32 mouse cellular contexts compared by ENCODE assay signal in genomic region chr2:80311350-80311749, GRCm38 (mm10). TPM values are rescaled to one million over a fixed set of nuclear protein-coding genes. Genes with fewer than 3 reads are reported as not detected.
DNase-seq lines count a peak whose midpoint lies in the region; ATAC-seq and TF ChIP-seq lines count a peak whose summit lies in the region.
"Had no signal": no experiment of that assay in that cellular context is flagged by ENCODE, and none has a peak within 500 bp of the region (broad histone marks: within the 10 kb centered on the region; RNA-seq: fewer than 3 reads in every experiment).

No protein-coding gene starts in this region.

- 0 out of 2 replicates have a peak overlapping the region, but pooled peaks have one; percentile 3 for H3K27ac ChIP-seq in bone marrow, adult 2 months (ENCODE audit: control insufficient read depth, insufficient read depth, low read depth, low read length, poor library complexity)
- no peak overlapping the region for H3K27ac ChIP-seq in limb, embryonic 10.5 days
- H3K27ac ChIP-seq: embryonic facial prominence, embryonic 10.5 days; embryonic facial prominence, embryonic 13.5 days; forebrain, embryonic 12.5 days; forebrain, embryonic 15.5 days; heart, embryonic 10.5 days; heart, embryonic 13.5 days; hindbrain, embryonic 14.5 days had no signal

- no peaks in the 10 kb centered on the region for H3K9me3 ChIP-seq in limb, embryonic 10.5 days (replicated peaks)
- H3K9me3 ChIP-seq: embryonic facial prominence, embryonic 10.5 days; embryonic facial prominence, embryonic 13.5 days; forebrain, embryonic 12.5 days; forebrain, embryonic 15.5 days; G1E; heart, embryonic 10.5 days; heart, embryonic 13.5 days had no signal

- no peaks in the 10 kb centered on the region for H3K27me3 ChIP-seq in limb, embryonic 10.5 days (ENCODE audit: low read depth, poor library complexity, severe bottlenecking)
- H3K27me3 ChIP-seq: CH12.LX; embryonic facial prominence, embryonic 13.5 days; forebrain, embryonic 12.5 days; forebrain, embryonic 15.5 days; heart, embryonic 13.5 days had no signal

- no peaks in the 10 kb centered on the region for H3K36me3 ChIP-seq in limb, embryonic 10.5 days
- H3K36me3 ChIP-seq: embryonic facial prominence, embryonic 10.5 days; embryonic facial prominence, embryonic 13.5 days; forebrain, embryonic 12.5 days; forebrain, embryonic 15.5 days; G1E; heart, embryonic 10.5 days; heart, embryonic 13.5 days had no signal

- H3K4me1 ChIP-seq in bone marrow, adult 2 months (ENCODE audit: control insufficient read depth, insufficient read depth, low read length): no peaks in the 10 kb centered on the region; the same call in 1 of the 2 replicates
- H3K4me1 ChIP-seq in limb, embryonic 10.5 days: peaks cover 9% of the 10 kb centered on the region; the same call in 1 of the 2 replicates
- H3K4me1 ChIP-seq: heart, embryonic 10.5 days had no signal

- DNase-seq in spleen, adult 12 weeks (ENCODE audit: low spot score): peak; percentile 21
- no peak for DNase-seq in spleen, adult 18-20 months
- DNase-seq in spleen, postnatal 36 days (ENCODE audit: low spot score in 2 of 2): peak; percentile 24 to 44
- no peak for DNase-seq in adrenal gland, postnatal 4 days (ENCODE audit: low spot score in 2 of 2)
- DNase-seq in limb, embryonic 10.5 days (ENCODE audit: low spot score): no peak
- no peak for DNase-seq in right cerebral cortex, postnatal 4 days
- DNase-seq: adrenal gland, adult 2 months; adrenal gland, postnatal 14 days; B cell, adult 2 months; cerebellum, adult 11-12 months; cerebellum, adult 8-10 months; cerebellum, postnatal 10 days; cerebellum, postnatal 36 days; embryo, embryonic 11 days; gastrocnemius, postnatal 25 days; heart, adult 18-20 months; heart, postnatal 14 days; heart, postnatal 4 days had no signal

- WGBS in bone marrow, adult 2 months: 69% methylated on average over 4 of the region's 4 CpGs
- WGBS in limb, embryonic 10.5 days: 76% methylated on average over 4 of the region's 4 CpGs

- no peak for TF ChIP-seq POLR2A in bone marrow, adult 2 months (IDR thresholded peaks at IDR 0.05; ENCODE audit: borderline replicate concordance, control insufficient read depth, low read depth, low read length)

- TF ChIP-seq CTCF in bone marrow, adult 2 months (IDR thresholded peaks at IDR 0.05; ENCODE audit: control insufficient read depth, insufficient read depth, low read length): no peak

- no peak overlapping the region for H3K4me3 ChIP-seq in bone marrow, adult 2 months (replicated peaks; ENCODE audit: control insufficient read depth, low read depth, low read length)
- no peak overlapping the region for H3K4me3 ChIP-seq in limb, embryonic 10.5 days
- H3K4me3 ChIP-seq: embryonic facial prominence, embryonic 10.5 days; embryonic facial prominence, embryonic 13.5 days; forebrain, embryonic 12.5 days; forebrain, embryonic 15.5 days; heart, embryonic 10.5 days; heart, embryonic 13.5 days had no signal

- peak; percentile 46 for ATAC-seq in megakaryocyte progenitor cell, adult 5-6 weeks (replicated peaks; ENCODE audit: poor library complexity)
- ATAC-seq: forebrain, embryonic 15.5 days had no signal

RNA-seq across cellular contexts. Expression of gene Dnajc10, which starts 3.9 kb away (rescaled TPM):
- 13.8 and 18.6 TPM in 2 replicates for polyA plus RNA-seq in bone marrow, adult 2 months (2011; ENCODE audit: insufficient read depth, insufficient read length, low replicate concordance, missing spikeins)
- total RNA-seq in megakaryocyte progenitor cell, adult 5-6 weeks (2015): 106 and 111 TPM in 2 replicates
- 118 and 123 TPM in 2 replicates for total RNA-seq in megakaryocyte progenitor cell, adult 5-6 weeks (2017)
- 10 to 100 TPM; 68.5 to 74.9 TPM for total RNA-seq in adrenal gland, postnatal 4 days (2021)
- polyA plus RNA-seq in limb, embryonic 10.5 days (2016; fragmentation: Nextera tagmentation; extraction: Ambion mirVana): 81.6 and 93.8 TPM in 2 replicates

RNA-seq across cellular contexts. Expression of gene Prdx6b, which starts 19.1 kb away (rescaled TPM):
- 1.0 TPM in 1 of 2 replicates, not detected in the other for polyA plus RNA-seq in bone marrow, adult 2 months (2011; ENCODE audit: insufficient read depth, insufficient read length, low replicate concordance, missing spikeins)
- total RNA-seq in megakaryocyte progenitor cell, adult 5-6 weeks (2015): not detected in 2 replicates
- not detected in 2 replicates for total RNA-seq in megakaryocyte progenitor cell, adult 5-6 weeks (2017)
- not detected for total RNA-seq in adrenal gland, postnatal 4 days (2021)
- polyA plus RNA-seq in limb, embryonic 10.5 days (2016; fragmentation: Nextera tagmentation; extraction: Ambion mirVana): not detected in 2 replicates
- total RNA-seq: adrenal gland, adult 2 months; adrenal gland, postnatal 14 days; CH12.LX; G1E; gastrocnemius, adult 8-10 months; gastrocnemius, postnatal 25 days; heart, adult 18-20 months; heart, postnatal 14 days; heart, postnatal 4 days had no signal
- polyA plus RNA-seq: adrenal gland, adult 2 months; cortical plate, adult 2 months; embryonic facial prominence, embryonic 10.5 days; embryonic facial prominence, embryonic 13.5 days; forebrain, embryonic 12.5 days; forebrain, embryonic 15.5 days; G1E; heart, embryonic 10.5 days; heart, embryonic 13.5 days; hindbrain, embryonic 11.5 days; hindbrain, embryonic 14.5 days had no signal

Comparison
In these comparisons a context has a peak if more than half of its experiments do, and no peak if none do; other contexts are left out.
1. DNase-seq: peak in spleen, adult 12 weeks (single experiment) and spleen, postnatal 36 days (2 of 2); none in spleen, adult 18-20 months (0 of 2), adrenal gland, postnatal 4 days (0 of 2), limb, embryonic 10.5 days (single experiment) and right cerebral cortex, postnatal 4 days (single experiment).